Mouse (Mus musculus): ENCODE data around the gene Ndrg3.

- TF ChIP-seq CTCF (IDR thresholded peaks at IDR 0.05; ENCODE audit: borderline replicate concordance, insufficient read depth, low read length) (no peak), POLR2A (IDR thresholded peaks at IDR 0.05; ENCODE audit: low read depth, low read length) (no peak)
Measured at GRCm38 (mm10) chr2:156980059-156980458, 11.8 kb downstream of the Ndrg3 start.

Data from embryonic fibroblast, embryonic 13.5 days (primary cell).